Mouse (Mus musculus) thymus, adult 2 months (tissue): ENCODE data around the gene Tnfsf10.

ENCODE experiments used
- CTCF ChIP-seq: fragments of 200-500 bp; IDR thresholded peaks from 2 replicates; pipeline ENCODE4 v1.5.1; 2012; ENCODE audit warnings: mild to moderate bottlenecking, control low read depth, low read length, moderate library complexity, borderline replicate concordance; ENCODE audit not compliant: control insufficient read depth, poor library complexity, insufficient read depth; ENCODE audit errors: extremely low read depth
- POLR2A ChIP-seq: fragments of 200-500 bp; IDR thresholded peaks from 2 replicates; pipeline ENCODE4 v1.6.1; 2012; ENCODE audit warnings: mild to moderate bottlenecking, low read length, control low read depth, moderate library complexity; ENCODE audit not compliant: control insufficient read depth, poor library complexity, insufficient read depth; ENCODE audit errors: extremely low read depth

DNA sequence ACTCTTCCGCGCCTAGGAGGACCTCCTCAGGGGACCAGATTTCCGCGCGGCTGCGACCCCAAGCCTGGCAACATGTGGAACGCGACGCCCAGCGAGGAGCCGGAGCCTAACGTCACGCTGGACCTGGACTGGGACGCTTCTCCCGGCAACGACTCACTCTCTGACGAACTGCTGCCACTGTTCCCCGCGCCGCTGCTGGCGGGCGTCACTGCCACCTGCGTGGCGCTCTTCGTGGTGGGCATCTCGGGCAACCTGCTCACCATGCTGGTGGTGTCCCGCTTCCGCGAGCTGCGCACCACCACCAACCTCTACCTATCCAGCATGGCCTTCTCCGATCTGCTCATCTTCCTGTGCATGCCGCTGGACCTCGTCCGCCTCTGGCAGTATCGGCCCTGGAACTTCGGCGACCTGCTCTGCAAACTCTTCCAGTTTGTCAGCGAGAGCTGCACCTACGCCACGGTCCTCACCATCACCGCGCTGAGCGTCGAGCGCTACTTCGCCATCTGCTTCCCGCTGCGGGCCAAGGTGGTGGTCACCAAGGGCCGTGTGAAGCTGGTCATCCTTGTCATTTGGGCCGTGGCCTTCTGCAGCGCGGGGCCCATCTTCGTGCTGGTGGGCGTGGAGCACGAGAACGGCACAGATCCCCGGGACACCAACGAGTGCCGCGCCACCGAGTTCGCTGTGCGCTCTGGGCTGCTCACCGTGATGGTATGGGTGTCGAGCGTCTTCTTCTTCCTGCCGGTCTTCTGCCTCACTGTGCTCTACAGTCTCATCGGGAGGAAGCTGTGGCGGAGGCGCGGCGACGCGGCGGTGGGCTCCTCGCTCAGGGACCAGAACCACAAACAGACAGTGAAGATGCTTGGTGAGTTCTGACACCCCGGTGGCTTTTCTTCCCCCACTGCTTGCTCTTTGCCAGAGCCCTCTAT is 55.2 kb downstream of the Tnfsf10 start:
- TF ChIP-seq POLR2A (no peak), CTCF (no peak)
